20 mouse cellular contexts compared by ENCODE assay signal in the genomic region with DNA sequence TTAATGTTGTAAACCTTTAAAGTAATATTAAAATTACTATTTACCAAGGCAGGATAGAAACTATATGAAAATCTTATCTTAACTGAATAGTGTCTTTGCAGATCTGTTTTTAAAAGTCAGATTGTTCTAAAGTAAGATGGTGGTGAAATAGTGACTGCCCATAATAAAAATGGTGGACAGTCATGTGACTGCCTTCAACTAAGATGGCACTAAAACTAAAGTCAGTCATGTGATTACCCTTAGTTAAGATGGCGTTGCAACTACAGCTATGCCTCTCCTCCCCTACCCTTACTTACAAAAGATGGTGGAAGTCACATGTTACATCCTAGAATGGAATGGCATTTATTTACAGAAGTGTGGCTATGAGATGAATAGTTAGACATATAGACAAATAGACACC. TPM values are rescaled to one million over a fixed set of nuclear protein-coding genes. Genes with fewer than 3 reads are reported as not detected.
"Had no signal": no experiment of that assay in that cellular context is flagged by ENCODE, and none has a peak within 500 bp of the region (broad histone marks: within the 10 kb centered on the region; RNA-seq: fewer than 3 reads in every experiment).

No protein-coding gene starts in this region.

- H3K9me3 ChIP-seq: neural tube, embryonic 15.5 days; stomach, embryonic 15.5 days had no signal

- H3K4me1 ChIP-seq: neural tube, embryonic 15.5 days; stomach, embryonic 15.5 days had no signal

- H3K27ac ChIP-seq: neural tube, embryonic 15.5 days; stomach, embryonic 15.5 days; stomach, postnatal 0 days had no signal

- H3K4me3 ChIP-seq: neural tube, embryonic 15.5 days; stomach, embryonic 15.5 days had no signal

- H3K27me3 ChIP-seq: stomach, embryonic 15.5 days had no signal

- H3K9ac ChIP-seq: neural tube, embryonic 15.5 days; stomach, embryonic 15.5 days had no signal

- DNase-seq: retina, postnatal 1 day; right cerebral cortex, adult 18-20 months; right cerebral cortex, postnatal 14 days; right cerebral cortex, postnatal 25 days; right cerebral cortex, postnatal 4 days; spleen, adult 18-20 months; thymus, adult 18-20 months; thymus, adult 2 months; thymus, postnatal 14 days; thymus, postnatal 25 days; thymus, postnatal 36 days; thymus, postnatal 4 days had no signal

- H3K36me3 ChIP-seq: neural tube, embryonic 15.5 days; stomach, embryonic 15.5 days had no signal

- H3K4me2 ChIP-seq: neural tube, embryonic 15.5 days; stomach, embryonic 15.5 days had no signal

RNA-seq across cellular contexts. Expression of gene Ffar3, which starts 4.6 kb away (rescaled TPM):
- polyA plus RNA-seq: neural tube, embryonic 14.5 days; neural tube, embryonic 15.5 days; stomach, embryonic 14.5 days; testis, adult 2 months; thymus, postnatal 0 days; urinary bladder, adult 2 months had no signal

RNA-seq across cellular contexts. Expression of gene Ffar1, which starts 9.9 kb away (rescaled TPM):
- polyA plus RNA-seq: neural tube, embryonic 14.5 days; neural tube, embryonic 15.5 days; stomach, embryonic 14.5 days; thymus, postnatal 0 days; urinary bladder, adult 2 months had no signal

RNA-seq across cellular contexts. Expression of gene Cd22, which starts 28.7 kb away (rescaled TPM):
- polyA plus RNA-seq: neural tube, embryonic 14.5 days had no signal
